Mouse (Mus musculus) kidney, postnatal 10 days (tissue): ENCODE results near the gene Lpar6.
A peak's percentile ranks its signal among the peaks of the same experiment; 100 is the strongest.

Experiments used
- DNase-seq: peaks from one replicate; pipeline ENCODE4 v3.0.0; 2021; ENCODE audit warnings: mixed read lengths

Lpar6 gene

DNA sequence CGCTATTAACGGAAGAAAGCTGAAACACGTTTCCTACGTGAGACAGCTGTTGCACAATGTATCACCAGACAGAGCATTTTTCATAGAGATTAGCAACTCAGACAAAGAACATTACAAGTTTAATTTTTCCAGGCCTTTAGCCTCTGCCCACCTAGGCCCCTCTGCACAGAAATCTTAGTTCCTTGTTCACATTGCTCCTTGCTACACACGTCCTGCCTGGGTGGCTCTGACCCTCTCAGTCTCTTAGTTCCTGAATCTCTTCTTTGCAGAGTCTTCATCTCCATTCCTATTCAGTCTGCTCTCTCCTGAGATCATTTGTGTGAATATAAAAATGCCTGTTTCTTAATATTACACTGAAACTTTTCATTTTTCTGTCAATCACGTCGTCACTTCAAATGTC, 19.7 kb downstream of the Lpar6 start:
- DNase-seq, result no peak

DNA sequence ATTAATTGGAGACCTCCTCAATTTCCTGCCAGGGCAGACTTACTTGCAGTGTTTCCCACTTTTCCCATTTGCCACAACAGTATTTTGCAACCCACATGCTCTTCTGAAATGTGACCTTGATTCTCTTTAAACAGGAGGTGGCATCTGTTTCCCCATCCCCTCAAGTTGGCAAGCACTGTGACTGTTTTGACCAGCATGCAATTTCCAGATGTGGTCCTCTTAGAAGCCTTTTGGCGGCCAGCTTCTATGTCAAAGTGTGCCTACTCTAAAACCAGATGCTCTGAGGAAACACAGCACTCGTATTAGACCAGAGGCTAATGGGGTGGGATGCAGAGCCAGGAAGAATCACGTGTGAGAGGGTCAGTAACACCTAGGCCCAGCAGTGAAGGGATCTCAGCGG, 20.5 kb downstream of the Lpar6 start:
- no peak for DNase-seq

DNA sequence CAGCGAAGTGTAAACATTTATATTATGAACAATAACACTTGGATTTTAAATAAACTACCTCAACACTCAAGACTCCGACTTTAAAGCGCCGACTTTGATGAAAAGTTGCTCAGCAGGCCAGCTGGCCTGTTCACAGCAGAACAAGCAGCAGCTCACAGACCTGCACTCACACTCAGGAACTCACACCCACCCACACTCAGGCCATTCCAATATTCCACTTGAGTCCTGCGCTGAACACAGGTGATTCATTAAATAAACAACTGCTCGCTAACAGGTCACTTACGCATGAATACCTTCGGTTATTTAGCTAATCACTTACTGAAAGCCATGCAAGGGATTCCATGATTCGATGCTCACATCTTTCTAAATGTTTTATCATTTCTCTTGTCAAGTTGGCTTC, 24.5 kb downstream of the Lpar6 start:
- no peak for DNase-seq

DNA sequence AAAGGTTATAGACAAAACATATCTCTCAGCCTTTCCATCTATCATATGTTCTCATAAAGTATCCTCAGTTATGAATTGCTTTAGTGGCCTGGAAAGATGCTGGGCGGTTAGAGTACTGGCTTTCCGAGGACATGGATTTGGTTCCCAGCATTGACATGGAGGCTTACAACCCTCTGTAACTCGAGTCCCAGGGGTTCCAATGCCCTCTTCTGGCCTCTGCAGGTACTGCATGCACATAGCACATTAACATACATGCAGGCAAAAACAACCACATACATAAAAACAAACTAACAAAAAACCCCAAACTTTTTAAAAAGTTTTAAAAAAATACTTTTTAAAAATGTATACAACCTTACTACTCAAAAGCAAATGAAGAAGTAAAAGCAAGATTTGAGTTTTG, 28.5 kb downstream of the Lpar6 start:
- DNase-seq, result peak; percentile 26

DNA sequence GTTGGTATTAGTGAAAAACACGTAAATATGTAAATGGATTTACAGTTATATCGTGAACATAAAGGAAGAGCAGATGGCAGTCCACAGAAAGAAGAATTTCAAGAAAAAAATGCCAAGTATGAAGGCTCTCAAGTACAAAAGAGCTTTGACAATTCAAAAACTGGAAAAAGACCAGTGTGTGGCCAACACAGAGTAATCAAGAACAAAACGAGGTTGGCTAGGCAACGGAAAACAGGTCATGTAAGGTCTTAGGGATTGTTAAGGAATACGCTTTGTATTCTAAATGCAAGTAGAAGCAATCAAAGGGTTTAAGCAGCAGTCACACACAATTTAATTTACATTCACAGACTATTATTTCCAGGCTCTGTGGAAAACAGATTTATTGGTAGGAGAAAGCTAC, 34.1 kb downstream of the Lpar6 start:
- DNase-seq, result no peak

DNA sequence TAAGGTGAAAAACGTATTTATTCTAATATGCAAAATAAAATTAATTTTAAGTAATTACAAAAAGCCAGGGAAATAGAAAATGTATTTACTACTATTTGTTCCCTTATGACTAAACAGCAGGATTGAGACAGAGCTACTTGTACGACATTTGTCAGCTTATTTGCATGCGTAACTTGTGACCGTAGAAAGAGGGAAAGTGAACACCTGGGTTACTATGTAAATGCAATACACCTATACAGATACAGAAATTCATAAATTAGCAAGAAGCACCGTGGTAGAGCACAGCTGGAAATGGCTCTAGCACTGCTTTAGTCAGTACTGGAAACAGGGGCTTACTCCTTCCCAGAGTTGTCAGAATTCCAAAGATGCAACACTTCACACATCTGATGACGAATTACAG, 41.4 kb downstream of the Lpar6 start:
- no peak for DNase-seq

DNA sequence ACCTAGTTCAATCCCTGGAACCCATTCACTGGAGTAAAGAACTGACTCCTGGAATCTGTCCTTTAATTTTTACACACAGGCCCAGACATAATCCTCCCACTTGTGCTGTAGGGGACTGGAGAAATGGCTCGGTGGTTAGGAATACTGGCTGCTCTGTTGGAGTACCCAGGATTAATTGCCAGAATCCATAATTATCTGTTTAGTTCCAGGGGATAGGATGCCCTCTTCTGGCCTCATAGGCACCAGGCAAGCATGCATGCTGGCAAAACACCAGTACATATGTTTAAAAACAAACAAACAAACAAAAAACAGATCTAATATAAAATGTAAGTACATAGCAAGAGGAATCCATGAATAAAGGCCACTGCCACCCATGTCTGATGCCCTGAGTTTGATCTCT, 43.3 kb downstream of the Lpar6 start:
- peak; percentile 25 for DNase-seq

DNA sequence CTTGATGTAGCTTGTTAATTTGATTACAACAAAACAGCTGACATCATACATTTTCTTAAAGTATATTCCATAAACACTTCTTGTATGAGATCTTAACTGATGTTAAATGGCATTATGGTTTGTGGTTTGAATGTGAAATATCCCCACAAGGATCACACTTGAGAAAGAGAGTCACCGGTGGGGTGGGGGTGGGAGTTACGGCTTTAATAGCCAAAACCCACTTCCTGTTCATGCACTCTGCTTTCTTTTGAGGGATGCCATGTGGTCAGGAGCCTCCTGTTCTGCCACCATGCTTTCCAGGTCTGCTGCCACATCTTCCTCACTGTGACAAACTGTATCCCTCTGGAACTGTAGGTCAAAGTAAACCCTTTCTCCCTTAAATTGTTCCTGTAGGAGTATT, 52.2 kb downstream of the Lpar6 start:
- DNase-seq, result no peak

DNA sequence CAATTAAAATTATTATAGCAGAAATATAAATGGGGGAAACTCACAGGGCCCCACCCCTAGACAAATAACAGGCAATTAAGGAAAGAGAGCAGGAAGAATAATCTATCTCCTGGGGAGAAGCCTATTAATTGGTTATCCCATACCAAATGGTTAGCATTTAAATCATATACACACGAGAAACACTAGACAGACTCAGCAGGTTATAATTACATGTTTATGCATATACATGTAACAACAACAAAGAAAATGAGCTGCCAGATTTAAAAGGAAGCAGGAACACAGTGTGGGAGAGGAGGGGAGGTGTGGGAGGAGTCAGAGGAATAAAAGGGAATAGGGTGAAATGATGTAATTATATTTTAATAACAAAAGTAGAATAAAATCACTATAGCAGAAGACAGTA, 54.7 kb downstream of the Lpar6 start:
- no peak for DNase-seq
